Mouse (Mus musculus) lung, embryonic 14.5 days (tissue): ENCODE data around the gene Mab21l3. TPM values are rescaled to one million over a fixed set of nuclear protein-coding genes. Genes with fewer than 3 reads are reported as not detected.

Source experiments
- ATAC-seq: fragments of 200-750 bp; cut with Nextera tagmentation; 2 replicates; pipeline ENCODE4 v1.8.0; 2017; ENCODE audit warnings: mild to moderate bottlenecking, moderate TSS enrichment, moderate library complexity; ENCODE audit not compliant: insufficient read depth
- DNase-seq: peaks from one replicate; pipeline ENCODE4 v3.0.0-alpha.2; 2015
- H3K27ac ChIP-seq: fragments of 300-500 bp; sonication (generic); 2 replicates; pipeline ENCODE4 v1.5.1; 2014; ENCODE audit warnings: low read depth, mild to moderate bottlenecking, moderate library complexity
- H3K27me3 ChIP-seq: fragments of 300-500 bp; sonication (generic); 2 replicates; pipeline ENCODE4 v1.6.1; 2014; ENCODE audit warnings: low read length, control low read depth; ENCODE audit not compliant: insufficient read depth
- H3K36me3 ChIP-seq: fragments of 300-500 bp; sonication (generic); 2 replicates; pipeline ENCODE4 v1.6.1; 2014; ENCODE audit warnings: control low read depth; ENCODE audit not compliant: insufficient read depth
- H3K4me1 ChIP-seq: fragments of 300-500 bp; sonication (generic); 2 replicates; pipeline ENCODE4 v1.6.1; 2014; ENCODE audit warnings: antibody characterized with exemption, control low read depth; ENCODE audit not compliant: insufficient read depth
- H3K4me2 ChIP-seq: fragments of 300-500 bp; sonication (generic); 2 replicates; pipeline ENCODE4 v1.6.1; 2014; ENCODE audit warnings: mild to moderate bottlenecking
- H3K4me3 ChIP-seq: fragments of 300-500 bp; sonication (generic); 2 replicates; pipeline ENCODE4 v1.5.1; 2014; ENCODE audit warnings: low read depth, low read length
- H3K9ac ChIP-seq: fragments of 300-500 bp; sonication (generic); 2 replicates; pipeline ENCODE4 v1.6.1; 2014
- H3K9me3 ChIP-seq: fragments of 300-500 bp; sonication (generic); 2 replicates; pipeline ENCODE4 v1.6.1; 2016; ENCODE audit warnings: low read depth, low read length, control low read depth
- CTCF ChIP-seq: IDR thresholded peaks from 2 replicates; pipeline ENCODE4 v1.5.1; 2016; ENCODE audit warnings: antibody characterized with exemption, low read depth
- WGBS: fragments of 180-500 bp; shearing (Covaris S2); extraction: QIAGEN DNeasy Blood & Tissue Kit; methylation state at CpG from one replicate; pipeline ENCODE4 v1.1.7; 2014; 5-methylcytosine and 5-hydroxymethylcytosine counted together
- polyA plus RNA-seq: library from polyadenylated mRNA; unstranded; fragments of >200 nt; fragmentation: Nextera tagmentation; extraction: Ambion mirVana; gene quantifications from 2 replicates; pipeline ENCODE4 v1.2.1, GENCODE M21; 2014

The Mab21l3 gene
- polyA plus RNA-seq, 1 experiment from 2014 or later, result 0.12 TPM

- TF ChIP-seq CTCF, result no peak
- peaks cover 19% of the 10 kb centered on the region for H3K4me1 ChIP-seq
- H3K27ac ChIP-seq, result peak overlapping the region; percentile 30; the same call in 1 of the 2 replicates
- H3K4me3 ChIP-seq, result no peak overlapping the region
- H3K27me3 ChIP-seq, result no peaks in the 10 kb centered on the region
- no peak for DNase-seq
- no peak for ATAC-seq
- no peaks in the 10 kb centered on the region for H3K36me3 ChIP-seq
- H3K9ac ChIP-seq, result no peak overlapping the region
- 57% methylated on average over 11 of the region's 11 CpGs for WGBS
- no peaks in the 10 kb centered on the region for H3K9me3 ChIP-seq
- no peak overlapping the region for H3K4me2 ChIP-seq
Observed at GRCm38 (mm10) chr3:101804971-101805561, 43.7 kb downstream of the Mab21l3 start.

GRCm38 (mm10) chr3:101804331-101804730 is 44.4 kb downstream of the Mab21l3 start:
- no peak overlapping the region for H3K9ac ChIP-seq
- H3K27me3 ChIP-seq, result no peaks in the 10 kb centered on the region
- WGBS, result 18% methylated on average over 6 of the region's 6 CpGs
- peaks cover 27% of the 10 kb centered on the region for H3K4me1 ChIP-seq
- H3K27ac ChIP-seq, result no peak overlapping the region; the same call in 1 of the 2 replicates
- no peak overlapping the region for H3K4me3 ChIP-seq
- no peak for ATAC-seq
- DNase-seq, result no peak
- H3K36me3 ChIP-seq, result no peaks in the 10 kb centered on the region
- TF ChIP-seq CTCF, result no peak
- H3K4me2 ChIP-seq, result no peak overlapping the region
- H3K9me3 ChIP-seq, result no peaks in the 10 kb centered on the region

DNA sequence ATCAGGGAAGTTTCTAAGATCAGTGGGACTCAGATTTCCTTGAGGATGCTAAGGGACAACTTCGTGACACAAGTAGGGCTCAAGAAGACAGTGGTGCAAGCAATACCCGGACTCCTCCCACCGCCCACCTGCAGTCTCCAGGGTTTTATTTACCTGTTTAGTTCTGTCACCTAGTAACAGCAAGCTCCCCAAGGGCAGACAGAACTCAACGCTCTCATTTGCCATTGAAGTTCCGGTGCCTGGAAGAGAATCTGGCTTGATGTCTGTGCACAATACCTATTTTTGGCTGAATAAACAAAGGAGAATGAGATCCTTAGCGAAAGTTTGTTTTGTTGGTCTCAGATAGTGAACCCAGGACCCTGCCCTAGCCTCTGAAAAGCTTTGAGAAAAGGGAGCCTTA is 45.0 kb downstream of the Mab21l3 start:
- WGBS, result 55% methylated on average over 6 of the region's 6 CpGs
- Histone ChIP-seq H3K9ac (no peak overlapping the region), H3K27me3 (no peaks in the 10 kb centered on the region), H3K4me3 (no peak overlapping the region), H3K9me3 (no peaks in the 10 kb centered on the region), H3K4me2 (no peak overlapping the region), H3K27ac (no peak overlapping the region; the same call in 1 of the 2 replicates), H3K36me3 (no peaks in the 10 kb centered on the region), H3K4me1 (peaks cover 32% of the 10 kb centered on the region)
- DNase-seq (no peak), ATAC-seq (no peak)
- no peak for TF ChIP-seq CTCF

- Histone ChIP-seq H3K27ac (no peak overlapping the region), H3K36me3 (no peaks in the 10 kb centered on the region), H3K9me3 (no peaks in the 10 kb centered on the region), H3K4me1 (peaks cover 39% of the 10 kb centered on the region), H3K27me3 (no peaks in the 10 kb centered on the region), H3K4me3 (no peak overlapping the region), H3K4me2 (no peak overlapping the region), H3K9ac (no peak overlapping the region)
- WGBS, result 69% methylated on average over 6 of the region's 6 CpGs
- ATAC-seq (no peak), DNase-seq (no peak)
- TF ChIP-seq CTCF, result no peak
Observed at GRCm38 (mm10) chr3:101802746-101803145, 46.0 kb downstream of the Mab21l3 start.

DNA sequence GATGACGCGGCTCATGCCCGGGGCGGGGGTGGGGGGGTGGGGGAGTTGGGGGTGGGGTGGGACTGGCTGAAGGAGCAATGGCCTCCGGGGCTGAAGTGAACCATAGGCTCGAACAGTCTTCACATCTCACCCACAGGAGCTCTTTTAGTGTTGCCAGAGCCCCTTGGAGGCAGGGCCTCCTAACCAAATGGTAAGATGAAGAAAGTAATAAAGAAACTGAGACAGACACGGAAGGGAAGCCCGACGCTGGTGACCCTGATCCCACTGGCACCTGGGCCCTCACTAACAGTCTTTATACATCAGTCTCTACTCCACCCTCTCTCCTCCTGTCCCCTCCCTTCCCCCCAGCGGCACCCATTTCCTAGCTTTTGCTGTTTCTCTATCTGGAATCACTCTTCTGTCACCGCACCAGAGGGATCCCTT is 48.2 kb downstream of the Mab21l3 start:
- H3K4me1 ChIP-seq, result peaks cover 45% of the 10 kb centered on the region
- H3K27ac ChIP-seq, result no peak overlapping the region
- no peak for TF ChIP-seq CTCF
- no peak overlapping the region for H3K4me2 ChIP-seq
- H3K4me3 ChIP-seq, result no peak overlapping the region
- WGBS, result 57% methylated on average over 11 of the region's 11 CpGs
- H3K9me3 ChIP-seq, result no peaks in the 10 kb centered on the region
- ATAC-seq (no peak), DNase-seq (no peak)
- no peaks in the 10 kb centered on the region for H3K27me3 ChIP-seq
- H3K36me3 ChIP-seq, result no peaks in the 10 kb centered on the region
- no peak overlapping the region for H3K9ac ChIP-seq

DNA sequence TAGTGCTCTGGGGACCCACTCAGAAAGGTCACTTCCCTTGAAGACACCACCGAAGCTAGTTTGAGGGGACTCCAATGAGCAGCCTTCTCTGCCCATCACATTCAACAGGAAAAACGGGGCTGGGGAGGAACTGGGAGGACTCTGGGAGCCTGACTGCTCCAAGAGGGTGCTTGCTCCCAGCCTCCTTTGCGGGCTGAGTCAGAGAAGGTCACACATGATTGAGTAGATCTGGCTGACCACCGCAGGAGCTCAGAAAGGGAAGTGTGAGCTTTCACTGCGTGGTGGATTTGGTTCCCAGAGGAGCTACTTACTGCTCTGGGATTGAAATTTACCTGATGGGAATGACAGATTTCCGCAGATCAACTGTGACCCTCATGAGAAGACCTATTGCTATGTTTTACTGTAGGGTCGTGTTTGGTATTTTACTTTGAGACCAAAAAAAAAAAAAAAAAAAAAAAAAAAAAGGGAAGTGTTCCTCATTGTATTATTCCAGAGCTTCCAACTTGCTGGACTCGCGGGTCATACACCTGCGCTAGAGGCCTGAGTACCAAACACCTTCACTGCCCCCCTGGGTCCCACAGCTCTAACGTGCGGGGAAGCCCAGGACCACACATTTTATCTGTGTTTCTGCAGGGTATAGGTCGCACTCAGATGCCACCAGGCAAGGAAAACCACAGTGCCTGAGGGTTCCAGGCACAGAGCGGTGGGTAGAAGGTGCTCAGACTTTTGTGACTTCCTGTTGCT is 48.7 kb downstream of the Mab21l3 start:
- Histone ChIP-seq H3K36me3 (no peaks in the 10 kb centered on the region), H3K4me1 (peaks cover 42% of the 10 kb centered on the region), H3K4me3 (no peak overlapping the region), H3K9ac (no peak overlapping the region), H3K4me2 (no peak overlapping the region), H3K27me3 (no peaks in the 10 kb centered on the region), H3K9me3 (no peaks in the 10 kb centered on the region), H3K27ac (no peak overlapping the region)
- ATAC-seq (no peak), DNase-seq (no peak)
- 55% methylated on average over 14 of the region's 14 CpGs for WGBS
- no peak for TF ChIP-seq CTCF

- DNase-seq, result peak; percentile 89
- Histone ChIP-seq H3K4me1 (peaks cover 33% of the 10 kb centered on the region), H3K4me2 (0 out of 2 replicates have a peak overlapping the region, but pooled peaks have one; percentile 15)
Observed at GRCm38 (mm10) chr3:101797830-101798709, 50.7 kb downstream of the Mab21l3 start.

More at GRCm38 (mm10) chr3:101797830-101798709, 50.7 kb downstream of the Mab21l3 start:
- ATAC-seq, result peak; percentile 78
- WGBS, result 50% methylated on average over 15 of the region's 15 CpGs
- no peak for TF ChIP-seq CTCF
- Histone ChIP-seq H3K4me3 (no peak overlapping the region), H3K9ac (no peak overlapping the region), H3K27me3 (no peaks in the 10 kb centered on the region), H3K27ac (peak overlapping the region; percentile 74), H3K36me3 (no peaks in the 10 kb centered on the region), H3K9me3 (no peaks in the 10 kb centered on the region)
